Mouse (Mus musculus) testis, postnatal 14 days (tissue): ENCODE measurements at regions not wholly inside any gene's neighbourhood (a gene's known extent, or its start where the extent isn't known, plus 50 kb on each side); places are given as distances from the start of the nearest gene placed in this dataset.
"Not testable (repeated sequence)": the region's sequence is repeated elsewhere in the genome, so short reads cannot be mapped to it uniquely, and the experiment has no call there.

Experiments
- DNase-seq: peaks from one replicate; pipeline ENCODE4 v3.0.0; 2021; ENCODE audit warnings: low spot score

DNA sequence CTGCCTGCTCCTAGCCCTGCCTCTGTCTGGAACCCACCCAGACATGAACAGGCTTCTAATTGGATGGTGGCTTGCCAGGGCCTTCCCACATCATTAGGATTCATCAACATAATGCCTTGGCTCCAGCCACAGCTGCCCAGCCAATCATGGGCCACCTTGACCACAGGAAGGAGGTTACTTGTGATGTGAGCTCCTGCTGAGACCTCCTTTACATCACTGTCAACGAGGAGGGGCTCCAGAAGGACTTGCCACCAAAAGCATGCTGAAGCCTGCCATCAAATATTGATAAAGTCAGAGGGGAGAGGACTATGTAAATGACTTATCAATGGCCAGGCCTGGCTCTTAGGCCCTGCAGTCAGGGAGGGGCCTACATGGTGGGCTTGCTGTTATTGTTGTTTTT lies 175.6 kb downstream of the Map1s start:
- DNase-seq: not testable (repeated sequence)

DNA sequence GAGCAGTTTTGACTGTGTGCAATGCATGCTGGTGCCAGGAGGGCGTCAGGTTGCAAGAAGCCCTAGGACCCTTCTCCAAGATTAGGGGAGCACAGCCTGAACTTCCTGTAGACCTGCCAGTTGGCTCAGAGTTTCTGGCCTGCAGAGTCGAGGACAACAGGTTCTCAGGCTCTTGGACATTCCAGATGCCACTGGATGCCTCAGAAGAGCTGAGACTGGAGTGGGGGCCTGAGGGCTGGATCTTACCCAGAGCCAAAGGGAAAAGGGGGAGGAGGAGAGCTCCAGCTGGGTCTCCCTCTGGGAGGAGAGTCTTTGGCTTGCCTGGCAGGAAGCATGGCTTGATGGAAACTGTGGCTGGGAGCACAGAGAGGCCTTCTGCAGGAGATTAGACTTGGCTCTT lies 145.4 kb upstream of the Myo9b start:
- peak; percentile 68 for DNase-seq

DNA sequence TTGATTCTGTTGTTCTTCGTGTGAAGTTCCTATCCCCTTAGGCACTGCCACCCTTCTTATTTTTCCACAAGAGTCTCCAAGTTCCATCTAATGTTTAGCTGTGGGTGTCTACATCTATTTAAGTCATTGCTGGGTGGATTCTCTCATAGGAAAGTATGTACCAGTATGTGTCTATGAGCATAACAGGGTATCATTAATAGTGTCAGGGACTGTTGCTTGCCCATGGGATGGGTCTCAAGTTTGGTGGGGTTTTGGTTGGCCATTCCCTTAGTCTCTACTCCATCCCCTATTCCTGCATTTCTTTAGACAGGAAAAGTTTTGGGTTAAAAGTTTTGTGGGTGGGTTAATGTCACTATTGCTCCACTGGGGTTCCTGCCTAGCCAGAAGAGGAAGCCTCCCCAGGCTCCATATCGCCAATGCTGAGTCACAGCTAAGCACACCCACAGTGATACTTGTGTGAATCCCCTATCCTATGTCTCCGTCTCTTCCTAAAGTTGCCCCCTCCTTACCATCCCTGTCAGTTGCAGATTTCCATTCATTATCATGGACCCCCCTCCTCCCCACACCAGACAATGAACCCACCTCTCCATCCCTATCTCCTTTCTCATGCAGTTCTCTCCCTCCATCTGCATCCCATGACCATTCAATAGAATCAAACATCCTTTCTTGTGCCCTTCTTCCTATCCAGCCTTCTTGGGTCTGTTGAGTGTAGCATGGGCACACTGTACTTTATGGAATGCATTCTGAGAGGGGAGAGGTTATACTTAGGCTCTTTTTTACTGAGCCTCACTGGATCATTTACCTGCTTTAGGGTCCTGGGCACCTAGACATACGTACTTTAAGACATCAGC lies 141.9 kb upstream of the Myo9b start:
- DNase-seq: no peak

DNA sequence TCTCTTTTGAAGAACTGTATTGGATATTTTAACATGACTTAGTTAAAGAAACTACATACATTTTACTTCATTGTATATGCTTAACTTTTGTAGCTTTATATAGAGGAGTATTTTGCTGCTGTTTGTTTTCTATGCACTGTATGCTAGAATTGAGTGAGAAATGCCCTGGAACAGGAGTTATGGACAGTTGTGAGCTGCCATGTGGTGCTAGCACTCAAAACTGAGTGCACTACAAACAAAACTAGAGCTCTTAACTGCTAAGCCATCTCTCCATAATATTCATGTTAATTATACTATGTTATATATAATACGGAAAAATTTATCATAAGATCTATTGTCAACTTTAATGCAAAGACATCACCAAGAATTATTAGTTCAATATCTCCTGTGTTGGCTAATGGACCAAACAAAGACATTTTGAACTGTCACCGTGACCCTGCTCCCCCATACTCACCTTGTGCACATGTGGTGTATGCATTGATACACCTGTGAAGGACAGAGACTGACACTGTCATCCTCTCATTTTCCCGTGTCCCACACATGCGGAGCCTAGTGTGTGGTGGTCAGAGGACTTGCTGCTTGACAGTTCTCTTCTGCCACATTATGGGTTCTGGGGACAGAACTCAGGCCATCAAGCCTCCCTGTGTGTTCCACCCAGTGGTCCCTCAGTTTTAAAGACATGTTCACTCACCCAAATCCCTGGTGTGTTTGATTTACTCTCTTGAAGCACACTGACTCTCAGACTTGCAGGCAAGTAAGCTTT lies 141.0 kb upstream of the Myo9b start:
- no peak for DNase-seq

DNA sequence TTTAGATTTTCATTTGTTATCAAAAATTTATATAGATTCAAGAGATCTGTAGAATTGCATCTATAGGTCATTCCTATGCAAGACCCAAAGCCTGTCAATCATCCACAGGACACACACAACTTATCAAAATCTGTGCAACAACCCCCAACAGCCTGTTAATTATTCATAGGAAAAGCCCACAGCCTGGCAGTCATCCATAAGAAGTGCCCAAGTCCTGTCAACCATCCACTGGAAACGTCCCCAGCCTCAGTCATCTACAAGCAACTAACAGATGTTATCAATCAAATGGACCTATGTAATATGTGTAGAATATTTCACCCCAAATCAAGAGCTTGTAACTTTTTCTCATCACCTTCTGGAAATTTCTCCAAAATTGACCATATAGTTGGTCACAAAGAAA lies 139.6 kb upstream of the Myo9b start:
- not testable (repeated sequence) for DNase-seq

DNA sequence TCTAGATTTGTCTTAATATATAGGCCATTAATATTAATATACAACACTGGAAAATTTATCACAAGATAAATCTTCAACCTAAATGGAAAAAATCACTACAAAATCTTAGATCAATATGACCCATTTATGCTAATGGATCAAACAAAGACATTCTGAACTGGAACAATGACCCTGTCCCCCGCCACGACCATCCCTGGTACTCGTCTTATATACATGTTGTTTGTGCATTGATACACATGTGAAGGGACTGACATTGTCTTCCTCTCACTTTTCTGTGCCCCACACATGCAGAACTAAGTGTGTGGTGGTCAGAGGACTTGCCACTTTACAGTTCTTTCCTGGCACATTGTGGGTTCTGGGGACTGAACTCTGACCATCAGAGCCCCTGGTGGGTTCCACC lies 135.4 kb upstream of the Myo9b start:
- not testable (repeated sequence) for DNase-seq

DNA sequence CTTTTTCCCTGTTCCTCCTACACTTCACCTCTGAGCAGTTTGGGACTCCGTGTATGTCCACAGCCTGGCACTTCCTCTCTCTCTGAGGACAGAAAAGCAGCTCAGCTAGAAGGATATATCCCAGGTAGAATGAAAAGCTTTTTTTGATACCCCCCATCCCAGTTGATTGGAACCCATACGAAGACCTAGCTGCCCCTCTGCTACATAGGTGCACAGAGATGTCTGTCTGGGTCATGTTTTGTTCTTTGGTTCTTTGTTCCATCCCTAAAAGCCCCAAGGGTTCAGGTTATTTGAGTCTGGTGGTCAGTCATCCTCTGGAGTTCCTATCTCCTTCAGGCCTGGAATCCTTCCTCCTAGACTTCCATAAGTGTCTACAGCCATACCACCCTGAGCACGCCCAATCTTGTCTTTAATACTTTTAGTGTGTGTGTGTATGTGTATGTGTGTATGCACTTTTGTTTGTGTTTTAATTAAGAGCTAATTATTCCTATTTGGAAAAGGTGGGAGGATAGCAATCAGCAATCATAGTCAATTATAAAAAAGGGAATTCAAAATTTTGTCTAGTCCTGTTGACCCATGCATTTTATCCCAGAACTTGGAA lies 130.0 kb upstream of the Myo9b start:
- not testable (repeated sequence) for DNase-seq

DNA sequence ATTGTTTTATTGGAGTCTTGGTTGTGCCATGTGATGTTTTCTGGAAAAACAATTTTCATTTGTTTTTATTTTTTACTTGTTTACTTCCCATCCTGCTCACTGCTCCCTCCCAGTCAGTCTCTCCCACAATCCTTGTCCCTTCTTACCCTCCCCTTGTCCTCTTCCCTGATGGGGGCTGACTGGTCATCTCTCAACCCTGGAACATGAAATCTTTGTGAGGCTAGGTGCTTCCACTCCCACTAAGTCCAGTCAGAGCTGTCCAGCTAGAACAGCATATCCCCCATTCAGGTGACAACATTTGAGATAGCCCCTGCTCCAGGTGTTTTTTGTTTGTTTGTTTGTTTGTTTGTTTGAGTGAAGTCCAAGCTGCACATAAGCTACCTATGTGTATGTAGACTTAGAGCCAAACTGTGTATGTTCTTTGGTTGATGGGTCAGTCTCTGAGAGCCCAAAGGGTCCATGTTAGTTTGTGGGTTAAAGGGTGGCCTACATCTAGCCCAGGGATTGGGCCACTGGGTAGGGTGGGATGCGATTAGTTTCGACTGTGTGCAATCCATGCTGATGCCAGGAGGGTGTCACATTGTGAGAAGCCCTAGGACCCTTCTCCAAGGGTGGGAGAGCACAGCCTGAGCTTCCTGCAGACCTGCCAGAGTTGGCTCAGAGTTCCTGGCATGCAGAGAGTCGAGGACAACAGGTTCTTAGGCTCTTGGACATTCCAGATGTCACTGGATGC lies 100.9 kb upstream of the Myo9b start:
- not testable (repeated sequence) for DNase-seq

DNA sequence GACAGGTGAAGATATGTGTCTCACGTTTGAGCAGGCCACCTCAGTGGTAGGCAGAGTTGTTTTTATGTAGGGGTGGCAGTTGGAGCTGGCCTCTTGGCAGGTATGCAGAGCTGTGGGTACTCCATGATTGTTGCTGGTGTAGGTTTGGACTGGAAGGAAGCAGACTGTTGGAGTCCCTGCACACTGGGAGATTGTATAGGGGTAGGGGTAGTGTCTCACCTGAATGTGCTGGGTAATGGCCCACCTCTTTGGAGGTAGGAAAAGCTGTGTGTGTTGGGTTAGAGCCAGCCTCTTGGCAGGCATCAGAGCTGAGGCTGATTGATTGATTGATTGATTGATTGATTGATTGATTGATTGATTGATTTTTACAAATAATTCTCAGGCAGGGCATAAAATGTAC lies 79.6 kb upstream of the Myo9b start:
- not testable (repeated sequence) for DNase-seq

DNA sequence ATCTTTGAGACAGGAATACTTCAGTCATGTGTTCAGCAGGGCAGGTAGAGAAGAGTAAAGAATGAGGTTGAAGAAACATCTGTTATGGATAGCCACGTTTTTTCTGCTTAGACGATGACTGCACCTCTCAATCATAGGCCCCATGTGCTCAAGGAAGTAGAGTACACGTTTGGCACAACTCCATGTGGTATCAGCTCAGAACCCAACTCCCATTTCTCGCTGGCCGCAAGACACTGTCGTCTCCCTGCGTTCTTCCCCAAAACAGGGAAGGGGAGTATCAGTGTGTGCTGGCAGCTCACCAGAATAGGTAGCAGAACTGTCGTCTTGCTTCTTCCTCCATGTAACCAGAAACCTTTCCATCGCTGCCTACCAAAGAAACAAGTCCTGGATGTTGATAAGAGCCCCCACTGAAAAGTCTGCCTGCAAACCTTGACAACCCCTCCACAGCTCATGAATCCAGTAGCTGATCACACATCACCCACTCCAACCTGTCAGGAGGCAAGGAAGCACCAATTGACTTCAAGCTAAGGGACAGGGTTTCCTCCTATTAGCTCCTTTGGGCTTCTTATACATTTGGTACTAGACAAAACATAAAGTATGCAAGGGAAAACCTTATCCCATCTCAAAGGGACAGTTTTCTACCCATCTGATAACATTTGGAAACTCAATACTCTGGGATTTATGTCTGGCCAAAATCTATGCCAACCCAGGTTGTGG lies 77.3 kb upstream of the Myo9b start:
- DNase-seq: not testable (repeated sequence)
